7 mouse cellular contexts compared by ENCODE assay signal in the genomic region with DNA sequence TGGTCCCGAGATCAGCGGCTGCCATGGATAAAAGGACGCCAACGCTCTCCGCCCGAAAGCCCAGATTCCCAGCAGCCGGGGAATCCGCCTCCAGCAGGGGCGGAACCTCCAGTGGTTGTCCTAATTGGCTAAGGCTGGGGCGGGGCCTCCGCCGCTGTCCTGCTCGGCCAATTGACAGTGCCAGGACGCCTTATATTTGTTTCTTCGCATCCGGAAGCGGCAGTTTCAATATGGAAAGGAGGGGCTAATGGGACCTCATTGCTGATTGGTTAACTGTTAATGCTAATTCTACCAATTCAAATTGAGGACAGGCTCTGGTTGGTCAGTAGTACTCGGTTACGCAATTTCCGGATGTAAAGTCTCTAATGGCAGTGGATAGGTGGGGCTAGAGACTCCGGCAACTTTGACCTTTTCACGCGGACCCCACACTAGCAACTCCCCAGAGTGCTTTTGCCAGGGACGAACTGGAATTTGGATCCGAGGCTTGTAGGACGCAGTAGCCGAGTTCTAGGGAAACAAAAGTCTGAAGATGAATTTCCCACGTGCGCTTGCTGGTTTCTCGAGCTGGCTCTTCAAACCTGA. TPM values are rescaled to one million over a fixed set of nuclear protein-coding genes. Genes with fewer than 3 reads are reported as not detected.
DNase-seq lines count a peak whose midpoint lies in the region; ATAC-seq lines count a peak whose summit lies in the region.

Miip (minus strand) TSS at position 367 of the 582 bp plus-strand sequence.
Fv1 (plus strand) TSS at position 530 of the 582 bp plus-strand sequence.

- under 1% methylated on average over 30 of the region's 30 CpGs for WGBS in embryonic facial prominence, embryonic 11.5 days
- 0% methylated on average over 30 of the region's 30 CpGs for WGBS in limb, embryonic 10.5 days
- whole genome bisulfite sequencing in midbrain, embryonic 13.5 days, result under 1% methylated on average over 30 of the region's 30 CpGs

- H3K4me3 ChIP-seq in embryonic facial prominence, embryonic 11.5 days (ENCODE audit: low read depth, low read length), result peak within 1 kb of the TSS; percentile 67
- H3K4me3 ChIP-seq in limb, embryonic 10.5 days, result peak within 1 kb of the TSS; percentile 96
- peak within 1 kb of the TSS; percentile 82 for H3K4me3 ChIP-seq in midbrain, embryonic 13.5 days (replicated peaks)

- H3K4me1 ChIP-seq in embryonic facial prominence, embryonic 11.5 days (ENCODE audit: control insufficient read depth, insufficient read depth, low read length), result no peaks in the 10 kb centered on the region
- H3K4me1 ChIP-seq in limb, embryonic 10.5 days, result peaks cover 23% of the 10 kb centered on the region
- peaks cover 25% of the 10 kb centered on the region for H3K4me1 ChIP-seq in midbrain, embryonic 13.5 days (replicated peaks)

- peak; percentile 97 for DNase-seq in adrenal gland, postnatal 14 days
- DNase-seq in embryonic facial prominence, embryonic 11.5 days (ENCODE audit: low spot score), result peak; percentile 98
- peak; percentile 99 for DNase-seq in kidney, adult 11 months
- DNase-seq in limb, embryonic 10.5 days (ENCODE audit: low spot score), result peak; percentile 92
- DNase-seq in spleen, adult 12 weeks (ENCODE audit: low spot score), result peak; percentile 85

- H3K27ac ChIP-seq in embryonic facial prominence, embryonic 11.5 days (replicated peaks; ENCODE audit: low read depth, low read length), result no peak within 1 kb of the TSS; the same call in 1 of the 2 replicates
- peak within 1 kb of the TSS; percentile 89 for H3K27ac ChIP-seq in limb, embryonic 10.5 days
- H3K27ac ChIP-seq in midbrain, embryonic 13.5 days, result peak within 1 kb of the TSS; percentile 82

- H3K27me3 ChIP-seq in embryonic facial prominence, embryonic 11.5 days (ENCODE audit: control insufficient read depth, insufficient read depth, low read length), result no peaks in the 10 kb centered on the region
- no peaks in the 10 kb centered on the region for H3K27me3 ChIP-seq in limb, embryonic 10.5 days (ENCODE audit: low read depth, poor library complexity, severe bottlenecking)
- no peaks in the 10 kb centered on the region for H3K27me3 ChIP-seq in midbrain, embryonic 13.5 days

- peaks cover 2% of the 10 kb centered on the region; the same call in 1 of the 2 replicates for H3K36me3 ChIP-seq in embryonic facial prominence, embryonic 11.5 days (replicated peaks; ENCODE audit: control insufficient read depth, insufficient read depth, low read depth, low read length)
- peaks cover 66% of the 10 kb centered on the region for H3K36me3 ChIP-seq in limb, embryonic 10.5 days
- peaks cover 43% of the 10 kb centered on the region for H3K36me3 ChIP-seq in midbrain, embryonic 13.5 days

- ATAC-seq in embryonic facial prominence, embryonic 11.5 days (replicated peaks; ENCODE audit: insufficient number of reproducible peaks, low FRiP score, low TSS enrichment, low read depth), result peak; percentile 98
- ATAC-seq in granulocyte monocyte progenitor cell, adult 5-6 weeks (replicated peaks; ENCODE audit: poor library complexity, severe bottlenecking), result peak; percentile 88
- ATAC-seq in midbrain, embryonic 13.5 days, result peak; percentile 98

- peak within 1 kb of the TSS; percentile 70 for H3K9ac ChIP-seq in embryonic facial prominence, embryonic 11.5 days (replicated peaks; ENCODE audit: low read length)
- peak within 1 kb of the TSS; percentile 84 for H3K9ac ChIP-seq in midbrain, embryonic 13.5 days (replicated peaks)

- H3K4me2 ChIP-seq in embryonic facial prominence, embryonic 11.5 days (ENCODE audit: low read depth, low read length), result peak within 1 kb of the TSS; percentile 68
- H3K4me2 ChIP-seq in midbrain, embryonic 13.5 days (replicated peaks), result peak within 1 kb of the TSS; percentile 86

- H3K9me3 ChIP-seq in embryonic facial prominence, embryonic 11.5 days (replicated peaks; ENCODE audit: control insufficient read depth, low read length), result no peaks in the 10 kb centered on the region
- H3K9me3 ChIP-seq in limb, embryonic 10.5 days (replicated peaks), result no peaks in the 10 kb centered on the region
- no peaks in the 10 kb centered on the region for H3K9me3 ChIP-seq in midbrain, embryonic 13.5 days

RNA-seq across cellular contexts. Expression of gene Miip, which starts in this region (rescaled TPM):
- total RNA-seq in adrenal gland, postnatal 14 days (2021), result 19.4 and 26.0 TPM in 2 replicates
- 27.6 and 30.0 TPM in 2 replicates for polyA plus RNA-seq in embryonic facial prominence, embryonic 11.5 days (2014; fragmentation: Nextera tagmentation; extraction: Ambion mirVana)
- 45.9 and 58.8 TPM in 2 replicates for total RNA-seq in granulocyte monocyte progenitor cell, adult 5-6 weeks (2014; fragmentation: Nextera tagmentation)
- 33.8 and 36.0 TPM in 2 replicates for total RNA-seq in granulocyte monocyte progenitor cell, adult 5-6 weeks (2017)
- polyA plus RNA-seq in limb, embryonic 10.5 days (2016; fragmentation: Nextera tagmentation; extraction: Ambion mirVana), result 57.4 and 64.2 TPM in 2 replicates
- polyA plus RNA-seq in midbrain, embryonic 13.5 days (2015; fragmentation: Nextera tagmentation; extraction: Ambion mirVana), result 47.4 and 50.3 TPM in 2 replicates

RNA-seq across cellular contexts. Expression of gene Fv1, which starts in this region (rescaled TPM):
- total RNA-seq in adrenal gland, postnatal 14 days (2021), result 7.8 and 9.2 TPM in 2 replicates
- polyA plus RNA-seq in embryonic facial prominence, embryonic 11.5 days (2014; fragmentation: Nextera tagmentation; extraction: Ambion mirVana), result 14.7 and 15.6 TPM in 2 replicates
- 7.1 TPM in 1 of 2 replicates, not detected in the other for total RNA-seq in granulocyte monocyte progenitor cell, adult 5-6 weeks (2014; fragmentation: Nextera tagmentation)
- total RNA-seq in granulocyte monocyte progenitor cell, adult 5-6 weeks (2017), result 13.5 and 16.2 TPM in 2 replicates
- 13.5 and 13.7 TPM in 2 replicates for polyA plus RNA-seq in limb, embryonic 10.5 days (2016; fragmentation: Nextera tagmentation; extraction: Ambion mirVana)
- polyA plus RNA-seq in midbrain, embryonic 13.5 days (2015; fragmentation: Nextera tagmentation; extraction: Ambion mirVana), result 11.6 and 12.1 TPM in 2 replicates
